Mouse (Mus musculus) kidney, postnatal 0 days (tissue): ENCODE measurements at regions not wholly inside any gene's neighbourhood (a gene's known extent, or its start where the extent isn't known, plus 50 kb on each side); places are given as distances from the start of the nearest gene placed in this dataset.
"Not testable (repeated sequence)": the region's sequence is repeated elsewhere in the genome, so short reads cannot be mapped to it uniquely, and the experiment has no call there.

Experiments
- ATAC-seq: fragments of 200-750 bp; cut with Nextera tagmentation; replicated peaks from 2 replicates; pipeline ENCODE4 v1.8.0; 2017; ENCODE audit warnings: low read depth, moderate number of reproducible peaks, moderate TSS enrichment, moderate library complexity; ENCODE audit not compliant: low FRiP score
- DNase-seq: peaks from one replicate; pipeline ENCODE4 v3.0.0-alpha.2; 2016; ENCODE audit warnings: low spot score
- H3K27ac ChIP-seq: fragments of 300-500 bp; sonication (generic); 2 replicates; pipeline ENCODE4 v1.5.1; 2014; ENCODE audit warnings: mild to moderate bottlenecking
- H3K27me3 ChIP-seq: fragments of 300-500 bp; sonication (generic); 2 replicates; pipeline ENCODE4 v1.6.1; 2014; ENCODE audit warnings: low read length, mixed read lengths; ENCODE audit not compliant: insufficient read depth
- H3K36me3 ChIP-seq: fragments of 300-500 bp; sonication (generic); 2 replicates; pipeline ENCODE4 v1.6.1; 2014; ENCODE audit warnings: low read length, mixed read lengths; ENCODE audit not compliant: insufficient read depth
- H3K4me1 ChIP-seq: fragments of 300-500 bp; sonication (generic); replicated peaks from 2 replicates; pipeline ENCODE4 v1.6.1; 2014; ENCODE audit warnings: antibody characterized with exemption, low read length, mixed read lengths; ENCODE audit not compliant: insufficient read depth
- H3K4me2 ChIP-seq: fragments of 300-500 bp; sonication (generic); 2 replicates; pipeline ENCODE4 v1.6.1; 2014; ENCODE audit warnings: mild to moderate bottlenecking, low read length, moderate library complexity, mixed read lengths
- H3K4me3 ChIP-seq: fragments of 300-500 bp; sonication (generic); replicated peaks from 2 replicates; pipeline ENCODE4 v1.5.1; 2014; ENCODE audit warnings: low read depth, low read length
- H3K9ac ChIP-seq: fragments of 300-500 bp; sonication (generic); 2 replicates; pipeline ENCODE4 v1.6.1; 2014; ENCODE audit warnings: low read depth, low read length
- H3K9me3 ChIP-seq: fragments of 300-500 bp; sonication (generic); replicated peaks from 2 replicates; pipeline ENCODE4 v1.6.1; 2016; ENCODE audit warnings: low read length, inconsistent platforms, mixed read lengths
- CTCF ChIP-seq: IDR thresholded peaks from 2 replicates; pipeline ENCODE4 v1.5.1; 2016; ENCODE audit warnings: antibody characterized with exemption, low read depth, mild to moderate bottlenecking, moderate library complexity
- WGBS: fragments of 180-500 bp; shearing (Covaris S2); extraction: QIAGEN DNeasy Blood & Tissue Kit; methylation state at CpG from one replicate; pipeline ENCODE4 v1.1.7; 2014; 5-methylcytosine and 5-hydroxymethylcytosine counted together

GRCm38 (mm10) chr4:23133386-23133785, 645.2 kb upstream of the Pou3f2 start:
- Histone ChIP-seq H3K4me1 (no peaks in the 10 kb centered on the region), H3K4me2 (no peak overlapping the region), H3K9me3 (no peaks in the 10 kb centered on the region), H3K27ac (no peak overlapping the region), H3K4me3 (no peak overlapping the region), H3K36me3 (no peaks in the 10 kb centered on the region), H3K27me3 (no peaks in the 10 kb centered on the region), H3K9ac (no peak overlapping the region)
- ATAC-seq (no peak), DNase-seq (no peak)
- no peak for TF ChIP-seq CTCF
- 44% methylated on average over 2 of the region's 2 CpGs for WGBS

- H3K27me3 ChIP-seq, H3K9ac ChIP-seq, H3K9me3 ChIP-seq, H3K36me3 ChIP-seq, H3K27ac ChIP-seq, DNase-seq, H3K4me1 ChIP-seq, H3K4me3 ChIP-seq, H3K4me2 ChIP-seq, ATAC-seq: not testable (repeated sequence)
- WGBS, result 96% methylated on average over 2 of the region's 2 CpGs
These were observed 613.3 kb upstream of the Pou3f2 start for GRCm38 (mm10) chr4:23101452-23101851.

- H3K4me3 ChIP-seq, result no peak overlapping the region
- WGBS, result 84% methylated on average over 5 of the region's 5 CpGs
- H3K27ac ChIP-seq, result no peak overlapping the region
- TF ChIP-seq CTCF, result no peak
- no peaks in the 10 kb centered on the region for H3K27me3 ChIP-seq
- no peak overlapping the region for H3K4me2 ChIP-seq
- H3K36me3 ChIP-seq, result no peaks in the 10 kb centered on the region
- H3K9ac ChIP-seq, result no peak overlapping the region
- no peaks in the 10 kb centered on the region for H3K4me1 ChIP-seq
- no peak for DNase-seq
- H3K9me3 ChIP-seq, result no peaks in the 10 kb centered on the region
- ATAC-seq, result no peak
These were observed 591.4 kb upstream of the Pou3f2 start for GRCm38 (mm10) chr4:23079521-23079920.

- TF ChIP-seq CTCF, result no peak
- Histone ChIP-seq H3K9me3 (no peaks in the 10 kb centered on the region), H3K4me1 (no peaks in the 10 kb centered on the region), H3K4me2 (no peak overlapping the region), H3K9ac (no peak overlapping the region), H3K36me3 (no peaks in the 10 kb centered on the region), H3K27ac (no peak overlapping the region), H3K27me3 (no peaks in the 10 kb centered on the region), H3K4me3 (no peak overlapping the region)
- 60% methylated on average over 2 of the region's 2 CpGs for WGBS
- no peak for DNase-seq
- no peak for ATAC-seq
These were observed 589.4 kb upstream of the Pou3f2 start for GRCm38 (mm10) chr4:23077603-23078002.

GRCm38 (mm10) chr4:23050701-23051317, 562.6 kb upstream of the Pou3f2 start:
- no peak overlapping the region for H3K27ac ChIP-seq

GRCm38 (mm10) chr4:23037784-23038183, 549.6 kb upstream of the Pou3f2 start:
- Histone ChIP-seq H3K4me3 (no peak overlapping the region), H3K9me3 (no peaks in the 10 kb centered on the region), H3K4me2 (no peak overlapping the region), H3K9ac (no peak overlapping the region), H3K4me1 (no peaks in the 10 kb centered on the region), H3K36me3 (no peaks in the 10 kb centered on the region), H3K27ac (no peak overlapping the region), H3K27me3 (no peaks in the 10 kb centered on the region)
- no peak for DNase-seq
- WGBS, result 71% methylated on average over 6 of the region's 6 CpGs
- TF ChIP-seq CTCF, result no peak
- no peak for ATAC-seq

More at GRCm38 (mm10) chr4:23050701-23051317, 562.6 kb upstream of the Pou3f2 start:
- WGBS, result 84% methylated on average over 9 of the region's 9 CpGs
- H3K9me3 ChIP-seq, result no peaks in the 10 kb centered on the region
- ATAC-seq (no peak), DNase-seq (no peak)
- no peaks in the 10 kb centered on the region for H3K36me3 ChIP-seq
- no peak overlapping the region for H3K4me3 ChIP-seq
- no peaks in the 10 kb centered on the region for H3K4me1 ChIP-seq
- TF ChIP-seq CTCF, result no peak
- no peak overlapping the region for H3K4me2 ChIP-seq
- H3K9ac ChIP-seq, result no peak overlapping the region
- no peaks in the 10 kb centered on the region for H3K27me3 ChIP-seq

- no peak for TF ChIP-seq CTCF
- Histone ChIP-seq H3K4me2 (no peak overlapping the region), H3K9me3 (no peaks in the 10 kb centered on the region), H3K27ac (no peak overlapping the region), H3K9ac (no peak overlapping the region), H3K4me3 (no peak overlapping the region), H3K4me1 (no peaks in the 10 kb centered on the region), H3K27me3 (no peaks in the 10 kb centered on the region), H3K36me3 (no peaks in the 10 kb centered on the region)
- ATAC-seq, result no peak
- WGBS, result 89% methylated on average over 2 of the region's 2 CpGs
- DNase-seq, result no peak
These were observed 543.1 kb upstream of the Pou3f2 start for GRCm38 (mm10) chr4:23031271-23031670.
